Mouse (Mus musculus): ENCODE results near the gene Plekhm1.

- TF ChIP-seq CTCF (IDR thresholded peaks at IDR 0.05; ENCODE audit: low read depth): no peak
- no peak for TF ChIP-seq EP300 (IDR thresholded peaks at IDR 0.05; ENCODE audit: low read depth)
Observed at GRCm38 (mm10) chr11:103443678-103444077, 31.2 kb upstream of the Plekhm1 start.

All from liver, postnatal 0 days (tissue).